Mouse (Mus musculus) forebrain, embryonic 13.5 days (tissue): ENCODE data around the gene Pole4. TPM values are rescaled to one million over a fixed set of nuclear protein-coding genes. Genes with fewer than 3 reads are reported as not detected.

ENCODE experiments used
- ATAC-seq: fragments of 200-750 bp; cut with Nextera tagmentation; 2 replicates; pipeline ENCODE4 v1.8.0; 2017
- H3K27ac ChIP-seq: fragments of 300-500 bp; sonication (generic); 2 replicates; pipeline ENCODE4 v1.5.1; 2015; ENCODE audit warnings: inconsistent platforms, mild to moderate bottlenecking, moderate library complexity
- H3K27me3 ChIP-seq: fragments of 300-500 bp; sonication (generic); 2 replicates; pipeline ENCODE4 v1.6.1; 2015; ENCODE audit warnings: mild to moderate bottlenecking, inconsistent platforms
- H3K36me3 ChIP-seq: fragments of 300-500 bp; sonication (generic); 2 replicates; pipeline ENCODE4 v1.6.1; 2015; ENCODE audit warnings: mild to moderate bottlenecking, inconsistent platforms; ENCODE audit not compliant: poor library complexity, severe bottlenecking
- H3K4me1 ChIP-seq: fragments of 300-500 bp; sonication (generic); 2 replicates; pipeline ENCODE4 v1.6.1; 2015; ENCODE audit warnings: inconsistent platforms
- H3K4me2 ChIP-seq: fragments of 300-500 bp; sonication (generic); 2 replicates; pipeline ENCODE4 v1.6.1; 2015; ENCODE audit warnings: inconsistent platforms, mild to moderate bottlenecking, moderate library complexity
- H3K4me3 ChIP-seq: fragments of 300-500 bp; sonication (generic); 2 replicates; pipeline ENCODE4 v1.5.1; 2015; ENCODE audit warnings: mild to moderate bottlenecking, inconsistent platforms
- H3K9ac ChIP-seq: fragments of 300-500 bp; sonication (generic); 2 replicates; pipeline ENCODE4 v1.6.1; 2015; ENCODE audit warnings: mild to moderate bottlenecking, inconsistent platforms
- H3K9me3 ChIP-seq: fragments of 300-500 bp; sonication (generic); replicated peaks from 2 replicates; pipeline ENCODE4 v1.6.1; 2016; ENCODE audit warnings: inconsistent platforms
- WGBS: fragments of 180-500 bp; shearing (Covaris S2); methylation state at CpG from one replicate; pipeline ENCODE4 v1.1.7; 2015; 5-methylcytosine and 5-hydroxymethylcytosine counted together
- polyA plus RNA-seq: library from polyadenylated mRNA; unstranded; fragments of >200 nt; fragmentation: Nextera tagmentation; extraction: Ambion mirVana; gene quantifications from 2 replicates; pipeline ENCODE4 v1.2.1, GENCODE M21; 2015

Gene Pole4
- polyA plus RNA-seq, 1 experiment from 2014 or later: 95.0 TPM

GRCm38 (mm10) chr6:82604791-82605190 is 100.4 kb downstream of the Pole4 start:
- peak; percentile 41; the same call in 1 of the 2 replicates for ATAC-seq
- 27% methylated on average over 8 of the region's 8 CpGs for WGBS

GRCm38 (mm10) chr6:82603665-82604064 is 101.5 kb downstream of the Pole4 start:
- Histone ChIP-seq H3K4me2 (no peak overlapping the region), H3K9ac (no peak overlapping the region), H3K27me3 (no peaks in the 10 kb centered on the region), H3K4me1 (peaks cover 10% of the 10 kb centered on the region; the same call in 1 of the 2 replicates), H3K27ac (no peak overlapping the region), H3K36me3 (no peaks in the 10 kb centered on the region), H3K9me3 (no peaks in the 10 kb centered on the region), H3K4me3 (no peak overlapping the region)
- 63% methylated on average over 2 of the region's 2 CpGs for WGBS
- ATAC-seq: peak; percentile 53; the same call in 1 of the 2 replicates

More at GRCm38 (mm10) chr6:82604791-82605190, 100.4 kb downstream of the Pole4 start:
- Histone ChIP-seq H3K9ac (no peak overlapping the region), H3K4me3 (no peak overlapping the region), H3K36me3 (no peaks in the 10 kb centered on the region), H3K27ac (no peak overlapping the region), H3K9me3 (no peaks in the 10 kb centered on the region), H3K27me3 (no peaks in the 10 kb centered on the region), H3K4me2 (no peak overlapping the region), H3K4me1 (peaks cover 18% of the 10 kb centered on the region)

GRCm38 (mm10) chr6:82603228-82603627 is 101.9 kb downstream of the Pole4 start:
- WGBS: 84% methylated on average over 9 of the region's 9 CpGs
- H3K9ac ChIP-seq: no peak overlapping the region
- no peaks in the 10 kb centered on the region for H3K36me3 ChIP-seq
- H3K4me2 ChIP-seq: no peak overlapping the region
- H3K27me3 ChIP-seq: no peaks in the 10 kb centered on the region
- no peaks in the 10 kb centered on the region for H3K9me3 ChIP-seq
- ATAC-seq: no peak
- H3K27ac ChIP-seq: no peak overlapping the region
- peaks cover 10% of the 10 kb centered on the region; the same call in 1 of the 2 replicates for H3K4me1 ChIP-seq
- H3K4me3 ChIP-seq: no peak overlapping the region

- Histone ChIP-seq H3K4me1 (no peaks in the 10 kb centered on the region), H3K36me3 (no peaks in the 10 kb centered on the region), H3K9me3 (no peaks in the 10 kb centered on the region), H3K9ac (no peak overlapping the region), H3K27me3 (no peaks in the 10 kb centered on the region), H3K4me3 (no peak overlapping the region), H3K4me2 (no peak overlapping the region), H3K27ac (no peak overlapping the region)
- 46% methylated on average over 8 of the region's 8 CpGs for WGBS
- no peak for ATAC-seq
These were observed 109.6 kb downstream of the Pole4 start for GRCm38 (mm10) chr6:82595461-82596090.

GRCm38 (mm10) chr6:82589387-82589786 is 115.8 kb downstream of the Pole4 start:
- H3K4me2 ChIP-seq: no peak overlapping the region
- no peak overlapping the region for H3K4me3 ChIP-seq
- no peak for ATAC-seq
- no peak overlapping the region for H3K27ac ChIP-seq
- H3K9me3 ChIP-seq: no peaks in the 10 kb centered on the region
- WGBS: 87% methylated on average over 7 of the region's 7 CpGs
- H3K9ac ChIP-seq: no peak overlapping the region
- H3K27me3 ChIP-seq: no peaks in the 10 kb centered on the region
- no peaks in the 10 kb centered on the region for H3K4me1 ChIP-seq
- H3K36me3 ChIP-seq: no peaks in the 10 kb centered on the region

GRCm38 (mm10) chr6:82585396-82585795 is 119.8 kb downstream of the Pole4 start:
- Histone ChIP-seq H3K4me3 (no peak overlapping the region), H3K27me3 (no peaks in the 10 kb centered on the region), H3K27ac (no peak overlapping the region), H3K9me3 (no peaks in the 10 kb centered on the region), H3K4me1 (no peaks in the 10 kb centered on the region), H3K36me3 (no peaks in the 10 kb centered on the region), H3K9ac (no peak overlapping the region), H3K4me2 (no peak overlapping the region)
- no peak for ATAC-seq
- 68% methylated on average over 6 of the region's 6 CpGs for WGBS

- H3K9me3 ChIP-seq: no peaks in the 10 kb centered on the region
- no peak overlapping the region for H3K4me3 ChIP-seq
- 87% methylated on average over 5 of the region's 5 CpGs for WGBS
- H3K4me1 ChIP-seq: no peaks in the 10 kb centered on the region; the same call in 1 of the 2 replicates
- H3K9ac ChIP-seq: no peak overlapping the region
- no peaks in the 10 kb centered on the region for H3K36me3 ChIP-seq
- no peak overlapping the region for H3K4me2 ChIP-seq
- no peaks in the 10 kb centered on the region for H3K27me3 ChIP-seq
- H3K27ac ChIP-seq: no peak overlapping the region
- no peak for ATAC-seq
These were observed 129.7 kb downstream of the Pole4 start for GRCm38 (mm10) chr6:82575445-82575844.

Other genes starting within 250 kb of the Pole4 start
- 13.4 and 16.8 TPM in 2 replicates for gene Hk2, start 69.1 kb upstream of the Pole4 start, polyA plus RNA-seq
- gene Sema4f, start 234.4 kb upstream of the Pole4 start, polyA plus RNA-seq: 5.9 and 7.3 TPM in 2 replicates
- not detected in 2 replicates for gene M1ap, start 241.5 kb upstream of the Pole4 start, polyA plus RNA-seq